Mouse (Mus musculus) bone marrow macrophage, adult 2 months (primary cell): ENCODE results near the gene Capg.
"Not testable (repeated sequence)": the region's sequence is repeated elsewhere in the genome, so short reads cannot be mapped to it uniquely, and the experiment has no call there.

Experiments used
- CTCF ChIP-seq: IDR thresholded peaks from 2 replicates; pipeline ENCODE4 v1.5.1; 2012; ENCODE audit warnings: low read depth, mild to moderate bottlenecking, low read length, moderate library complexity
- POLR2A ChIP-seq: IDR thresholded peaks from 2 replicates; pipeline ENCODE4 v1.6.1; 2012; ENCODE audit warnings: mild to moderate bottlenecking, low read depth, low read length, borderline replicate concordance

- TF ChIP-seq CTCF, POLR2A: not testable (repeated sequence)
Measured at GRCm38 (mm10) chr6:72533555-72533954, 10.6 kb upstream of the Capg start.
